Mouse (Mus musculus) neural tube, embryonic 13.5 days (tissue): ENCODE measurements around the gene Cxcl15. TPM values are rescaled to one million over a fixed set of nuclear protein-coding genes. Genes with fewer than 3 reads are reported as not detected.

Experiments
- microRNA-seq: library from miRNA; unstranded; fragments of <30 nt; microRNA quantifications from one replicate; pipeline ENCODE4, GENCODE M21; 2016
- polyA plus RNA-seq: library from polyadenylated mRNA; unstranded; fragments of >200 nt; fragmentation: Nextera tagmentation; extraction: Ambion mirVana; gene quantifications from 2 replicates; pipeline ENCODE4 v1.2.1, GENCODE M21; 2015

Gene Cxcl15
- polyA plus RNA-seq, 1 experiment from 2014 or later: not detected

Small RNA genes lying within 50 kb of the gene (microRNA-seq; reads per million reads assigned to microRNA genes)
- gene Gm24322: not detected

Other genes with a start within 250 kb of the Cxcl15 start
- not detected in 2 replicates for gene 5830473C10Rik, start 233.4 kb upstream of the Cxcl15 start, polyA plus RNA-seq
- 1.7 and 1.9 TPM in 2 replicates for gene Rassf6, start 153.9 kb upstream of the Cxcl15 start, polyA plus RNA-seq
- not detected in 2 replicates for gene Cxcl5, start 35.2 kb upstream of the Cxcl15 start, polyA plus RNA-seq
- 2.9 and 3.2 TPM in 2 replicates for gene Ppbp, start 26.0 kb upstream of the Cxcl15 start, polyA plus RNA-seq
- 50.6 and 64.9 TPM in 2 replicates for gene Pf4, start 22.1 kb upstream of the Cxcl15 start, polyA plus RNA-seq
- not detected in 2 replicates for gene Cxcl3, start 8.4 kb upstream of the Cxcl15 start, polyA plus RNA-seq
- gene Cxcl1, start 96.7 kb downstream of the Cxcl15 start, polyA plus RNA-seq: not detected in 2 replicates
- gene Cxcl2, start 109.3 kb downstream of the Cxcl15 start, polyA plus RNA-seq: not detected in 2 replicates
- gene Mthfd2l, start 136.6 kb downstream of the Cxcl15 start, polyA plus RNA-seq: 97.4 and 98.2 TPM in 2 replicates
- 0.14 and 0.25 TPM in 2 replicates for gene Epgn, start 232.9 kb downstream of the Cxcl15 start, polyA plus RNA-seq